Mouse (Mus musculus): ENCODE results near the gene Amigo1.

DNA sequence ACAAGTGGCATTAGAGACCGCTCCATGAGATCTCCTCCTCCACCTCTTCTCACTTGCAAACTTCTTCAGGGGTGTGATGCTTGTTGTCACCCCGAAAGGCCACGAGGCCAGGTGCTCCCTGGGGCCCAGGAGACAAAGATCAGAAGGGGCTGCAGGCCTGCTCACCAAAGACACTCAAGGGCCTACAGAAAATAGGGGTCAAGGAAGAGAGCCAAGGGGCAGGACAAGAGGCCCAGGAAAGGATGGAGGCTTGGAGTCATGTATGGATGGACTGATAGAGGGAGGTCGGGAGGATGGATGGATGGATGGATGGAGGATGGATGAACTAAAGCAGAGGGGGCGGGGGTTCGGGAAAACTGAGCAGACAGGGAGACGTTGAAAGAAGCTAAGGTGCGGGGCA lies 23.4 kb downstream of the Amigo1 start:
- TF ChIP-seq CTCF (IDR thresholded peaks at IDR 0.05; ENCODE audit: extremely low read depth, insufficient read depth, low read length) (no peak), POLR2A (IDR thresholded peaks at IDR 0.05; ENCODE audit: extremely low read depth, insufficient read depth, low read length) (no peak)
